Mouse (Mus musculus) heart, embryonic 16.5 days (tissue): ENCODE measurements around the gene Helz2. TPM values are rescaled to one million over a fixed set of nuclear protein-coding genes. Genes with fewer than 3 reads are reported as not detected.

Source experiments
- ATAC-seq: fragments of 200-750 bp; cut with Nextera tagmentation; replicated peaks from 2 replicates; pipeline ENCODE4 v1.8.0; 2017; ENCODE audit warnings: moderate number of reproducible peaks; ENCODE audit not compliant: insufficient read depth, low FRiP score; ENCODE audit errors: extremely low read depth
- H3K27ac ChIP-seq: fragments of 300-500 bp; sonication (generic); 2 replicates; pipeline ENCODE4 v1.5.1; 2014; ENCODE audit warnings: mild to moderate bottlenecking, low read length, control low read depth, moderate library complexity
- H3K27me3 ChIP-seq: fragments of 300-500 bp; sonication (generic); 2 replicates; pipeline ENCODE4 v1.6.1; 2014; ENCODE audit warnings: low read length, mixed read lengths; ENCODE audit not compliant: control insufficient read depth, insufficient read depth
- H3K36me3 ChIP-seq: fragments of 300-500 bp; sonication (generic); 2 replicates; pipeline ENCODE4 v1.6.1; 2014; ENCODE audit not compliant: control insufficient read depth, insufficient read depth
- H3K4me1 ChIP-seq: fragments of 300-500 bp; sonication (generic); 2 replicates; pipeline ENCODE4 v1.6.1; 2014; ENCODE audit warnings: low read length, mixed read lengths; ENCODE audit not compliant: control insufficient read depth, insufficient read depth
- H3K4me2 ChIP-seq: fragments of 300-500 bp; sonication (generic); 2 replicates; pipeline ENCODE4 v1.6.1; 2014; ENCODE audit warnings: low read depth, mild to moderate bottlenecking, control low read depth, low read length
- H3K4me3 ChIP-seq: fragments of 300-500 bp; sonication (generic); 2 replicates; pipeline ENCODE4 v1.5.1; 2014; ENCODE audit warnings: mild to moderate bottlenecking, control low read depth, low read length
- H3K9ac ChIP-seq: fragments of 300-500 bp; sonication (generic); 2 replicates; pipeline ENCODE4 v1.6.1; 2014; ENCODE audit warnings: low read length, control low read depth
- H3K9me3 ChIP-seq: fragments of 300-500 bp; sonication (generic); replicated peaks from 2 replicates; pipeline ENCODE4 v1.6.1; 2016; ENCODE audit warnings: low read length; ENCODE audit not compliant: control insufficient read depth
- WGBS: fragments of 180-500 bp; shearing (Covaris S2); extraction: QIAGEN DNeasy Blood & Tissue Kit; methylation state at CpG from one replicate; pipeline ENCODE4 v1.1.7; 2014; 5-methylcytosine and 5-hydroxymethylcytosine counted together
- polyA plus RNA-seq: library from polyadenylated mRNA; unstranded; fragments of >200 nt; fragmentation: Nextera tagmentation; extraction: Ambion mirVana; gene quantifications from 2 replicates; pipeline ENCODE4 v1.2.1, GENCODE M21; 2015

Gene Helz2
- polyA plus RNA-seq, 1 experiment from 2014 or later, result 1.2 TPM

DNA sequence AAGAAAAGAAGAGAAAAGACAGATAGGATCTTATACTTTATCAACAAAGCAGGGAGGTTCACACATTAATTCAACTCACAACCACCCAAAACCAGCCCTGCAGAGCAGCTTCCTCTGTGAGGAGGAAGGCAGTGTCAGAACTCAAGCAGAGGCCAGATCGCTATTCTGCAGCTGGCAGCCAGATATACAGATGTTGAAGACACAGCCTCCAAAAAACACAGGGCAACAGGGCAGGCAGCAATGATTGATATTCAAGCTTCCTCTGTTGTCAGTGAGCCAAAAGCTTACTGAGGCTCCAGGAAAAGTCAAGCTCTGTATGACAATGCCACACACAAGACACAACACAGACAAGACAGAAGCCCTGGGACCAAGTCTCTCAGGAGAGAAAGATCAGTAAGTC lies 34.9 kb upstream of the Helz2 start:
- no peak for ATAC-seq
- Histone ChIP-seq H3K4me3 (no peak overlapping the region), H3K9me3 (no peaks in the 10 kb centered on the region), H3K27me3 (no peaks in the 10 kb centered on the region), H3K36me3 (peaks cover 9% of the 10 kb centered on the region), H3K4me1 (no peaks in the 10 kb centered on the region), H3K9ac (no peak overlapping the region), H3K4me2 (no peak overlapping the region), H3K27ac (no peak overlapping the region)
- 54% methylated on average over 1 of the region's 1 CpGs for WGBS

- Histone ChIP-seq H3K9ac (no peak overlapping the region), H3K27ac (no peak overlapping the region), H3K4me3 (no peak overlapping the region), H3K4me1 (no peaks in the 10 kb centered on the region), H3K9me3 (no peaks in the 10 kb centered on the region), H3K27me3 (no peaks in the 10 kb centered on the region), H3K36me3 (peaks cover 12% of the 10 kb centered on the region), H3K4me2 (no peak overlapping the region)
- ATAC-seq, result no peak
- WGBS, result 88% methylated on average over 4 of the region's 4 CpGs
Observed at GRCm38 (mm10) chr2:181274639-181275038, 32.8 kb upstream of the Helz2 start.

DNA sequence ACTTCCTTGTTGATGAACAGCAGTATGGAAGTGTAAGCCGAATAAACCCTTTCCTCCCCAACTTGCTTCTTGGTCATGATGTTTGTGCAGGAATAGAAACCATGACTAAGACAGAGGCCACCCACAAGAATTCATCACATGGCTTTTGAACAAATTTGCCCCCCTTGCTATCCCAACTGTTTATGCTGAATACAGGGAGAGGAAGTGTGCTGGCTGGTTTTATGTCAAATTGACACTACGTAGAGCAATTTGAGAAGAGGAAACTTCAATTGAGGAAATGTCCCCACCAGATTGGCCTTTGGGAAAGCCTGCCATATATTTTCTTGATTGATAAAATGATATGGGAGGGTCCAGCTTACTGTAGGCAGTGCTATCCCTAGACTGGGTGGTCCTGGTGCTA lies 32.0 kb upstream of the Helz2 start:
- no peak overlapping the region for H3K9ac ChIP-seq
- WGBS, result 89% methylated on average over 2 of the region's 2 CpGs
- H3K36me3 ChIP-seq, result peaks cover 12% of the 10 kb centered on the region
- H3K27me3 ChIP-seq, result no peaks in the 10 kb centered on the region
- ATAC-seq, result no peak
- no peaks in the 10 kb centered on the region for H3K9me3 ChIP-seq
- H3K4me1 ChIP-seq, result no peaks in the 10 kb centered on the region
- no peak overlapping the region for H3K27ac ChIP-seq
- H3K4me2 ChIP-seq, result no peak overlapping the region
- no peak overlapping the region for H3K4me3 ChIP-seq

DNA sequence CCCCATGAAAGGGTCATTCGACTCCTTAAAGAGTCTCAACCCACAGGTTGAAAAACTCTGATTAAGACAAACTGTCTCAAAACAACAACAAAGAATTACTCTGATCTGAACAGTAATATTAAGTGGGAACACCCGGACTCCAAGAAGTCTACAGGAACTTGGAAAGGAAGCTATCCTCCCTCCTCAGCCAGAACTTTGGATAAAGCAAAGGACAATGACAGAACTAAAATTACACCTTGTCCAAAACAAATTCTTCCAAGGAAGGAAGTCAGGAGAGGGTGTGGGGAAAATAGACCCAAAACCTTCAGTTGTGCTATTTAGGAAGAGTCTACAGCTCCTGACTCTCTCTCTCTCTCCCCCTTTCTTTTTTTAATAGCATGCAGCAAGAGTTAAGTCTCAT lies 30.3 kb upstream of the Helz2 start:
- 79% methylated on average over 2 of the region's 2 CpGs for WGBS
- Histone ChIP-seq H3K4me2 (no peak overlapping the region), H3K9ac (no peak overlapping the region), H3K4me1 (no peaks in the 10 kb centered on the region), H3K27me3 (no peaks in the 10 kb centered on the region), H3K36me3 (peaks cover 12% of the 10 kb centered on the region), H3K27ac (no peak overlapping the region), H3K9me3 (no peaks in the 10 kb centered on the region), H3K4me3 (no peak overlapping the region)
- no peak for ATAC-seq

DNA sequence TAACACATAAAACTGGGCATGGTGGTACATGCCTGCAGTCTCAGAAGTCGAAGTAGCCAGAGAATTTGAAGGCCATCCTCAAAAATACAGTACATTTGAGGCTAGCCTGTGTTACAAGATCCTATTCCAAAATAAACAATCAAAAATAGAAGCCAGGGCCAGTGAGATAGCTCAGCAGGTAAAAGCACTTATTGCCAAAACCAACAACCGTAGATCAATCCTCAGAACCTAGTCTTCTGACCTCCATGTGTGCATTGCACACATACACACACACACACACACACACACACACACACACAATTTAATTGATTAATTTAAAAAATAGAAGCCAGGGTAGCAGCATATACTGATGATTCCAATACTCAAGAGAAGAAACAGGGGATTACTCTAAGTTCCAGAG lies 25.0 kb upstream of the Helz2 start:
- Histone ChIP-seq H3K27me3 (no peaks in the 10 kb centered on the region), H3K4me3 (no peak overlapping the region), H3K9ac (no peak overlapping the region), H3K4me1 (no peaks in the 10 kb centered on the region), H3K36me3 (peaks cover 38% of the 10 kb centered on the region), H3K4me2 (no peak overlapping the region), H3K27ac (no peak overlapping the region), H3K9me3 (no peaks in the 10 kb centered on the region)
- no peak for ATAC-seq
- WGBS, result 90% methylated on average over 2 of the region's 2 CpGs

DNA sequence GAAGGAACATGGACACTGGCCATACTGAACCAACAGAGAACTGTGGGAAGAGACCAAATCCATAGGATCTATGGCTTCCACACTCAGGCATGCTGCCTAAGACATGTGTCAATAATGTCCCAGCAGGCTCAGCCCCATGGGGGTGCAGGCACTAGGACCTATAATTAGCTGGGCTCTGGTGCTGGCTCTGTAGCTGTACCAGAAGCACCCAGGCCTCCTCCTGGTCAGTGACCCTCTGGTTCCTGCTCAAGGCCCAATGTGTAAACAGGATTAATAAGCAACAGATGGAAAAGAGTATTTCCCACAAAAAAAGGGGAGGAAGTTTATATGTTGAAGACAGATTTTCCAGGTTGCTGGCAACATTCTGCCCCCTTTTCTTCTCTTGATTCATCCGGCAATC lies 11.4 kb upstream of the Helz2 start:
- 83% methylated on average over 1 of the region's 1 CpGs for WGBS
- ATAC-seq, result no peak
- H3K36me3 ChIP-seq, result peaks cover 40% of the 10 kb centered on the region
- H3K9ac ChIP-seq, result no peak overlapping the region
- no peaks in the 10 kb centered on the region for H3K4me1 ChIP-seq
- H3K4me2 ChIP-seq, result no peak overlapping the region
- H3K27ac ChIP-seq, result no peak overlapping the region
- H3K27me3 ChIP-seq, result no peaks in the 10 kb centered on the region
- no peaks in the 10 kb centered on the region for H3K9me3 ChIP-seq
- no peak overlapping the region for H3K4me3 ChIP-seq

- ATAC-seq, result no peak
- H3K4me1 ChIP-seq, result no peaks in the 10 kb centered on the region
- no peaks in the 10 kb centered on the region for H3K9me3 ChIP-seq
- H3K4me3 ChIP-seq, result no peak overlapping the region
- H3K36me3 ChIP-seq, result peaks cover 35% of the 10 kb centered on the region
- no peaks in the 10 kb centered on the region for H3K27me3 ChIP-seq
- H3K4me2 ChIP-seq, result no peak overlapping the region
- WGBS, result 81% methylated on average over 1 of the region's 1 CpGs
- no peak overlapping the region for H3K27ac ChIP-seq
- H3K9ac ChIP-seq, result no peak overlapping the region
Observed at GRCm38 (mm10) chr2:181251841-181252240, 10.0 kb upstream of the Helz2 start.

GRCm38 (mm10) chr2:181249217-181249616 lies 7.4 kb upstream of the Helz2 start:
- H3K27ac ChIP-seq, result no peak overlapping the region
- H3K27me3 ChIP-seq, result no peaks in the 10 kb centered on the region
- no peak overlapping the region for H3K4me2 ChIP-seq
- WGBS, result 82% methylated on average over 10 of the region's 10 CpGs
- no peaks in the 10 kb centered on the region for H3K4me1 ChIP-seq
- no peak overlapping the region for H3K9ac ChIP-seq
- H3K9me3 ChIP-seq, result no peaks in the 10 kb centered on the region
- H3K36me3 ChIP-seq, result peaks cover 19% of the 10 kb centered on the region
- ATAC-seq, result no peak
- H3K4me3 ChIP-seq, result no peak overlapping the region

- Histone ChIP-seq H3K27ac (no peak overlapping the region), H3K4me3 (no peak overlapping the region), H3K4me1 (peaks cover 5% of the 10 kb centered on the region), H3K4me2 (no peak overlapping the region), H3K9me3 (no peaks in the 10 kb centered on the region), H3K36me3 (no peaks in the 10 kb centered on the region), H3K9ac (no peak overlapping the region), H3K27me3 (no peaks in the 10 kb centered on the region)
- no peak for ATAC-seq
- 39% methylated on average over 2 of the region's 2 CpGs for WGBS
Observed at GRCm38 (mm10) chr2:181245031-181245430, 3.2 kb upstream of the Helz2 start.
